Mouse (Mus musculus) ES-Bruce4 (cell line): ENCODE measurements around the gene Akt1s1. TPM values are rescaled to one million over a fixed set of nuclear protein-coding genes. Genes with fewer than 3 reads are reported as not detected.

ENCODE experiments used
- H3K27ac ChIP-seq: 2 replicates; pipeline ENCODE4 v1.5.1; 2012; ENCODE audit warnings: low read length, inconsistent platforms; ENCODE audit not compliant: insufficient read depth
- H3K27me3 ChIP-seq: 2 replicates; pipeline ENCODE4 v1.6.1; 2012; ENCODE audit warnings: mild to moderate bottlenecking, low read length, inconsistent platforms; ENCODE audit not compliant: control insufficient read depth, poor library complexity, insufficient read depth, severe bottlenecking
- H3K36me3 ChIP-seq: 2 replicates; pipeline ENCODE4 v1.6.1; 2012; ENCODE audit warnings: inconsistent platforms, mild to moderate bottlenecking, low read length, moderate library complexity; ENCODE audit not compliant: control insufficient read depth, poor library complexity, insufficient read depth, severe bottlenecking
- H3K4me1 ChIP-seq: one replicate; pipeline ENCODE4 v1.8.1; 2011; ENCODE audit warnings: low read length; ENCODE audit not compliant: control insufficient read depth, insufficient read depth
- H3K4me3 ChIP-seq: 2 replicates; pipeline ENCODE4 v1.5.1; 2011; ENCODE audit warnings: low read depth, mild to moderate bottlenecking, low read length
- H3K9ac ChIP-seq: 2 replicates; pipeline ENCODE4 v1.6.1; 2012; ENCODE audit warnings: low read depth, mild to moderate bottlenecking, inconsistent platforms; ENCODE audit not compliant: poor library complexity, severe bottlenecking
- H3K9me3 ChIP-seq: replicated peaks from 2 replicates; pipeline ENCODE4 v1.6.1; 2012; ENCODE audit warnings: mild to moderate bottlenecking, low read length, inconsistent platforms; ENCODE audit not compliant: control insufficient read depth, poor library complexity, insufficient read depth, severe bottlenecking
- CTCF ChIP-seq: IDR thresholded peaks from one replicate; pipeline ENCODE4 v1.8.1; 2011; ENCODE audit warnings: low read depth, low read length
- EP300 ChIP-seq: IDR thresholded peaks from 2 replicates; pipeline ENCODE4 v1.6.1; 2011; ENCODE audit warnings: low read depth, low read length; ENCODE audit not compliant: insufficient read depth
- POLR2A ChIP-seq: IDR thresholded peaks from one replicate; pipeline ENCODE4 v1.8.1; 2011; ENCODE audit warnings: low read length; ENCODE audit not compliant: insufficient read depth
- polyA plus RNA-seq: library from polyadenylated mRNA; stranded (reverse); fragments of >200 nt; gene quantifications from 2 replicates; pipeline ENCODE4 v1.2.4, GENCODE M21; 2011; ENCODE audit warnings: low read depth; ENCODE audit not compliant: missing spikeins, insufficient read depth, insufficient read length

Gene Akt1s1
- polyA plus RNA-seq, 1 experiment = 38.3 TPM

- Histone ChIP-seq H3K27ac (no peak overlapping the region), H3K9me3 (no peaks in the 10 kb centered on the region), H3K27me3 (no peaks in the 10 kb centered on the region), H3K9ac (0 out of 2 replicates have a peak overlapping the region, but pooled peaks have one; percentile 2), H3K4me3 (peak overlapping the region; percentile 39), H3K36me3 (peaks cover 2% of the 10 kb centered on the region), H3K4me1 (no peaks in the 10 kb centered on the region)
- TF ChIP-seq POLR2A (no peak), CTCF (no peak), EP300 (no peak)
Measured at GRCm38 (mm10) chr7:44839491-44840191, 9.2 kb upstream of the Akt1s1 start.

- H3K36me3 ChIP-seq = peaks cover 2% of the 10 kb centered on the region
Measured at GRCm38 (mm10) chr7:44840426-44840825, 8.4 kb upstream of the Akt1s1 start.

GRCm38 (mm10) chr7:44841825-44842463 lies 6.8 kb upstream of the Akt1s1 start:
- Histone ChIP-seq H3K4me3 (no peak overlapping the region), H3K4me1 (no peaks in the 10 kb centered on the region), H3K36me3 (peaks cover 2% of the 10 kb centered on the region), H3K27ac (no peak overlapping the region), H3K27me3 (no peaks in the 10 kb centered on the region), H3K9ac (no peak overlapping the region), H3K9me3 (no peaks in the 10 kb centered on the region)
- no peak for TF ChIP-seq POLR2A
- no peak for TF ChIP-seq EP300
- TF ChIP-seq CTCF = no peak

More at GRCm38 (mm10) chr7:44840426-44840825, 8.4 kb upstream of the Akt1s1 start:
- Histone ChIP-seq H3K4me1 (no peaks in the 10 kb centered on the region), H3K4me3 (no peak overlapping the region), H3K9me3 (no peaks in the 10 kb centered on the region), H3K27me3 (no peaks in the 10 kb centered on the region), H3K9ac (0 out of 2 replicates have a peak overlapping the region, but pooled peaks have one; percentile 2), H3K27ac (no peak overlapping the region)
- no peak for TF ChIP-seq EP300
- no peak for TF ChIP-seq POLR2A
- TF ChIP-seq CTCF = no peak

- no peak overlapping the region for H3K4me3 ChIP-seq
- H3K9me3 ChIP-seq = no peaks in the 10 kb centered on the region
- H3K4me1 ChIP-seq = no peaks in the 10 kb centered on the region
- TF ChIP-seq CTCF (no peak), EP300 (no peak), POLR2A (no peak)
- H3K9ac ChIP-seq = no peak overlapping the region
- H3K27me3 ChIP-seq = no peaks in the 10 kb centered on the region
- H3K27ac ChIP-seq = no peak overlapping the region
- peaks cover 2% of the 10 kb centered on the region for H3K36me3 ChIP-seq
Measured at GRCm38 (mm10) chr7:44845006-44845405, 3.8 kb upstream of the Akt1s1 start.

GRCm38 (mm10) chr7:44846804-44847203 lies 2.0 kb upstream of the Akt1s1 start:
- no peak overlapping the region for H3K4me3 ChIP-seq
- H3K9ac ChIP-seq = no peak overlapping the region
- H3K4me1 ChIP-seq = no peaks in the 10 kb centered on the region
- peaks cover 2% of the 10 kb centered on the region for H3K36me3 ChIP-seq
- no peak for TF ChIP-seq POLR2A
- no peak for TF ChIP-seq CTCF
- TF ChIP-seq EP300 = no peak
- H3K9me3 ChIP-seq = no peaks in the 10 kb centered on the region
- H3K27ac ChIP-seq = no peak overlapping the region
- no peaks in the 10 kb centered on the region for H3K27me3 ChIP-seq

- no peak overlapping the region for H3K9ac ChIP-seq
- H3K27ac ChIP-seq = no peak overlapping the region
- no peaks in the 10 kb centered on the region; the same call in none of the 2 replicates for H3K36me3 ChIP-seq
Measured at GRCm38 (mm10) chr7:44847772-44848171, 1.0 kb upstream of the Akt1s1 start.

More at GRCm38 (mm10) chr7:44847772-44848171, 1.0 kb upstream of the Akt1s1 start:
- Histone ChIP-seq H3K9me3 (no peaks in the 10 kb centered on the region), H3K4me3 (peak overlapping the region; percentile 73), H3K27me3 (no peaks in the 10 kb centered on the region), H3K4me1 (no peaks in the 10 kb centered on the region)
- TF ChIP-seq EP300 (no peak), POLR2A (no peak), CTCF (no peak)
